Mouse (Mus musculus) embryonic fibroblast, embryonic 13.5 days (primary cell): ENCODE data around the gene Oas1c. TPM values are rescaled to one million over a fixed set of nuclear protein-coding genes. Genes with fewer than 3 reads are reported as not detected.
A peak's percentile ranks its signal among the peaks of the same experiment; 100 is the strongest.

ENCODE experiments used
- H3K27ac ChIP-seq: 2 replicates; pipeline ENCODE4 v1.5.1; 2012; ENCODE audit warnings: low read length, control low read depth, inconsistent platforms; ENCODE audit not compliant: insufficient read depth
- H3K4me1 ChIP-seq: 2 replicates; pipeline ENCODE4 v1.6.1; 2011; ENCODE audit warnings: low read length; ENCODE audit not compliant: control insufficient read depth, insufficient read depth
- H3K4me3 ChIP-seq: 2 replicates; pipeline ENCODE4 v1.5.1; 2011; ENCODE audit warnings: mild to moderate bottlenecking, control low read depth, low read length; ENCODE audit not compliant: insufficient read depth
- CTCF ChIP-seq: IDR thresholded peaks from 2 replicates; pipeline ENCODE4 v1.5.1; 2011; ENCODE audit warnings: mild to moderate bottlenecking, control low read depth, low read length, moderate library complexity, borderline replicate concordance; ENCODE audit not compliant: insufficient read depth
- POLR2A ChIP-seq: IDR thresholded peaks from 2 replicates; pipeline ENCODE4 v1.6.1; 2011; ENCODE audit warnings: low read depth, mild to moderate bottlenecking, control low read depth, low read length, moderate library complexity
- polyA plus RNA-seq: library from polyadenylated mRNA; stranded (reverse); fragments of >200 nt; gene quantifications from 2 replicates; pipeline ENCODE4 v1.2.4, GENCODE M21; 2011; ENCODE audit warnings: low read depth; ENCODE audit not compliant: missing spikeins, insufficient read length

Oas1c gene
- 1.3 and 1.9 TPM in 2 replicates for polyA plus RNA-seq

- Histone ChIP-seq H3K27ac (0 out of 2 replicates have a peak within 1 kb of the TSS, but pooled peaks have one; percentile 24), H3K4me3 (peak within 1 kb of the TSS; percentile 55), H3K4me1 (no peaks in the 10 kb centered on the region)
- TF ChIP-seq CTCF (no peak), POLR2A (peak; percentile 78)
Observed at GRCm38 (mm10) chr5:120811951-120812819, at the start of gene Oas1c. Oas1c (minus strand) TSS chr5:120812514.

GRCm38 (mm10) chr5:120861121-120861520 lies 48.8 kb upstream of the Oas1c start, which contains the start of gene Oas1h:
Oas1h (plus strand) TSS chr5:120861421.
- TF ChIP-seq CTCF (no peak), POLR2A (no peak)
- Histone ChIP-seq H3K4me1 (no peaks in the 10 kb centered on the region), H3K27ac (no peak within 1 kb of the TSS), H3K4me3 (no peak within 1 kb of the TSS)

GRCm38 (mm10) chr5:120859241-120859640 lies 46.9 kb upstream of the Oas1c start:
- H3K4me3 ChIP-seq, result no peak overlapping the region
- no peak for TF ChIP-seq POLR2A
- TF ChIP-seq CTCF, result no peak
- no peaks in the 10 kb centered on the region for H3K4me1 ChIP-seq
- H3K27ac ChIP-seq, result no peak overlapping the region

GRCm38 (mm10) chr5:120849601-120850136 lies 37.4 kb upstream of the Oas1c start:
- no peak for TF ChIP-seq POLR2A
- peak; percentile 36; the same call in 1 of the 2 replicates for TF ChIP-seq CTCF
- no peak overlapping the region for H3K27ac ChIP-seq
- no peak overlapping the region for H3K4me3 ChIP-seq
- H3K4me1 ChIP-seq, result no peaks in the 10 kb centered on the region

GRCm38 (mm10) chr5:120847067-120847466 lies 34.8 kb upstream of the Oas1c start, which contains the start of gene Oas1f:
Oas1f (plus strand) TSS chr5:120847367.
- TF ChIP-seq CTCF (no peak), POLR2A (no peak)
- H3K27ac ChIP-seq, result no peak within 1 kb of the TSS
- H3K4me3 ChIP-seq, result no peak within 1 kb of the TSS
- H3K4me1 ChIP-seq, result no peaks in the 10 kb centered on the region

- Histone ChIP-seq H3K4me3 (no peak overlapping the region), H3K27ac (peak overlapping the region; percentile 15; the same call in 1 of the 2 replicates), H3K4me1 (no peaks in the 10 kb centered on the region)
- TF ChIP-seq POLR2A (no peak), CTCF (no peak)
Observed at GRCm38 (mm10) chr5:120844713-120845112, 32.4 kb upstream of the Oas1c start.

- TF ChIP-seq CTCF (peak; percentile 27; the same call in 1 of the 2 replicates), POLR2A (no peak)
- no peak overlapping the region for H3K27ac ChIP-seq
- no peaks in the 10 kb centered on the region for H3K4me1 ChIP-seq
- H3K4me3 ChIP-seq, result no peak overlapping the region
Observed at GRCm38 (mm10) chr5:120836731-120837585, 24.6 kb upstream of the Oas1c start.

GRCm38 (mm10) chr5:120833335-120834280 lies 21.3 kb upstream of the Oas1c start:
- H3K4me3 ChIP-seq, result no peak overlapping the region
- TF ChIP-seq POLR2A, result no peak
- no peak for TF ChIP-seq CTCF
- H3K27ac ChIP-seq, result no peak overlapping the region
- H3K4me1 ChIP-seq, result no peaks in the 10 kb centered on the region
